Mouse (Mus musculus) hindbrain, embryonic 12.5 days (tissue): Measurements from ENCODE around the gene Pitx2. TPM values are rescaled to one million over a fixed set of nuclear protein-coding genes. Genes with fewer than 3 reads are reported as not detected.

Experiments
- ATAC-seq: fragments of 200-750 bp; cut with Nextera tagmentation; 2 replicates; pipeline ENCODE4 v1.8.0; 2017; ENCODE audit warnings: moderate TSS enrichment; ENCODE audit not compliant: low FRiP score
- H3K27ac ChIP-seq: fragments of 300-500 bp; sonication (generic); 2 replicates; pipeline ENCODE4 v1.5.1; 2016; ENCODE audit warnings: mild to moderate bottlenecking
- H3K27me3 ChIP-seq: fragments of 300-500 bp; sonication (generic); 2 replicates; pipeline ENCODE4 v1.6.1; 2016; ENCODE audit warnings: mild to moderate bottlenecking
- H3K36me3 ChIP-seq: fragments of 300-500 bp; sonication (generic); 2 replicates; pipeline ENCODE4 v1.6.1; 2016; ENCODE audit warnings: mild to moderate bottlenecking
- H3K4me1 ChIP-seq: fragments of 300-500 bp; sonication (generic); 2 replicates; pipeline ENCODE4 v1.6.1; 2016
- H3K4me2 ChIP-seq: fragments of 300-500 bp; sonication (generic); replicated peaks from 2 replicates; pipeline ENCODE4 v1.6.1; 2016; ENCODE audit warnings: mild to moderate bottlenecking
- H3K4me3 ChIP-seq: fragments of 300-500 bp; sonication (generic); 2 replicates; pipeline ENCODE4 v1.5.1; 2016; ENCODE audit warnings: mild to moderate bottlenecking
- H3K9ac ChIP-seq: fragments of 300-500 bp; sonication (generic); 2 replicates; pipeline ENCODE4 v1.6.1; 2016; ENCODE audit warnings: mild to moderate bottlenecking, moderate library complexity
- H3K9me3 ChIP-seq: fragments of 300-500 bp; sonication (generic); replicated peaks from 2 replicates; pipeline ENCODE4 v1.6.1; 2016; ENCODE audit warnings: mild to moderate bottlenecking
- WGBS: fragments of 180-500 bp; shearing (Covaris S2); methylation state at CpG from one replicate; pipeline ENCODE4 v1.1.7; 2016; 5-methylcytosine and 5-hydroxymethylcytosine counted together
- polyA plus RNA-seq: library from polyadenylated mRNA; unstranded; fragments of >200 nt; fragmentation: Nextera tagmentation; extraction: Ambion mirVana; gene quantifications from 2 replicates; pipeline ENCODE4 v1.2.1, GENCODE M21; 2016

Pitx2 gene
- polyA plus RNA-seq, 1 experiment from 2014 or later: 6.5 TPM

- Histone ChIP-seq H3K9ac (no peak overlapping the region), H3K4me3 (no peak overlapping the region), H3K9me3 (no peaks in the 10 kb centered on the region), H3K4me1 (no peaks in the 10 kb centered on the region), H3K36me3 (no peaks in the 10 kb centered on the region), H3K27ac (no peak overlapping the region), H3K27me3 (no peaks in the 10 kb centered on the region), H3K4me2 (no peak overlapping the region)
- ATAC-seq: no peak
- 54% methylated on average over 10 of the region's 10 CpGs for WGBS
These were observed 54.6 kb downstream of the Pitx2 start for GRCm38 (mm10) chr3:129254246-129254645.

- ATAC-seq: no peak
- Histone ChIP-seq H3K9me3 (no peaks in the 10 kb centered on the region), H3K27me3 (no peaks in the 10 kb centered on the region), H3K27ac (no peak overlapping the region), H3K4me3 (peak overlapping the region; percentile 21), H3K4me2 (peak overlapping the region; percentile 41), H3K36me3 (no peaks in the 10 kb centered on the region), H3K9ac (no peak overlapping the region), H3K4me1 (no peaks in the 10 kb centered on the region)
- 55% methylated on average over 19 of the region's 19 CpGs for WGBS
These were observed 56.6 kb downstream of the Pitx2 start for GRCm38 (mm10) chr3:129256283-129256682.

- WGBS: 62% methylated on average over 8 of the region's 8 CpGs
- no peak for ATAC-seq
- H3K4me1 ChIP-seq: no peaks in the 10 kb centered on the region
- H3K36me3 ChIP-seq: no peaks in the 10 kb centered on the region
- no peaks in the 10 kb centered on the region for H3K9me3 ChIP-seq
- H3K9ac ChIP-seq: no peak overlapping the region
- H3K4me2 ChIP-seq: peak overlapping the region; percentile 41
- peak overlapping the region; percentile 21 for H3K4me3 ChIP-seq
- H3K27ac ChIP-seq: no peak overlapping the region
- H3K27me3 ChIP-seq: no peaks in the 10 kb centered on the region
These were observed 57.1 kb downstream of the Pitx2 start for GRCm38 (mm10) chr3:129256766-129257165.

- 88% methylated on average over 5 of the region's 5 CpGs for WGBS
- no peak overlapping the region for H3K27ac ChIP-seq
- no peaks in the 10 kb centered on the region for H3K27me3 ChIP-seq
- no peaks in the 10 kb centered on the region for H3K36me3 ChIP-seq
- H3K9me3 ChIP-seq: no peaks in the 10 kb centered on the region
- H3K4me3 ChIP-seq: no peak overlapping the region
- H3K4me1 ChIP-seq: no peaks in the 10 kb centered on the region
- H3K4me2 ChIP-seq: no peak overlapping the region
- ATAC-seq: no peak
- H3K9ac ChIP-seq: no peak overlapping the region
These were observed 58.8 kb downstream of the Pitx2 start for GRCm38 (mm10) chr3:129258497-129258896.

Other genes with a start within 250 kb of the Pitx2 start
- 1.6 and 2.2 TPM in 2 replicates for gene Enpep, start 132.8 kb downstream of the Pitx2 start, polyA plus RNA-seq